In genomic region chr4:109420138-109420795, GRCm38 (mm10) we compare ENCODE assay signal across 10 mouse cellular contexts. TPM values are rescaled to one million over a fixed set of nuclear protein-coding genes. Genes with fewer than 3 reads are reported as not detected.
DNase-seq lines count a peak whose midpoint lies in the region; ATAC-seq and TF ChIP-seq lines count a peak whose summit lies in the region.
"Had no signal": no experiment of that assay in that cellular context is flagged by ENCODE, and none has a peak within 500 bp of the region (broad histone marks: within the 10 kb centered on the region; RNA-seq: fewer than 3 reads in every experiment).

No protein-coding gene starts in this region.

- ATAC-seq in heart, postnatal 0 days (ENCODE audit: insufficient read depth, low read depth) = 0 out of 2 replicates have a peak, but pooled peaks have one; percentile 43

- 77% methylated on average over 7 of the region's 8 CpGs for WGBS in heart, postnatal 0 days
- 68% methylated on average over 8 of the region's 8 CpGs for WGBS in heart, embryonic 10.5 days

- no peaks in the 10 kb centered on the region for H3K9me3 ChIP-seq in heart, postnatal 0 days (replicated peaks; ENCODE audit: control insufficient read depth, low read length)
- no peaks in the 10 kb centered on the region for H3K9me3 ChIP-seq in heart, embryonic 10.5 days
- H3K9me3 ChIP-seq: embryonic facial prominence, embryonic 15.5 days had no signal

- peak; percentile 32; the same call in 1 of the 2 replicates for TF ChIP-seq CTCF in heart, postnatal 0 days (IDR thresholded peaks at IDR 0.05; ENCODE audit: low read depth)

- no peak overlapping the region for H3K27ac ChIP-seq in heart, postnatal 0 days (ENCODE audit: low read depth)
- H3K27ac ChIP-seq in heart, embryonic 10.5 days = no peak overlapping the region
- H3K27ac ChIP-seq: embryonic facial prominence, embryonic 15.5 days had no signal

- no peaks in the 10 kb centered on the region for H3K36me3 ChIP-seq in heart, postnatal 0 days (replicated peaks; ENCODE audit: control insufficient read depth, insufficient read depth, low read length)
- H3K36me3 ChIP-seq in heart, embryonic 10.5 days = no peaks in the 10 kb centered on the region
- H3K36me3 ChIP-seq: embryonic facial prominence, embryonic 15.5 days had no signal

- H3K9ac ChIP-seq in heart, postnatal 0 days (replicated peaks; ENCODE audit: low read depth, low read length) = no peak overlapping the region
- H3K9ac ChIP-seq: embryonic facial prominence, embryonic 15.5 days had no signal

- no peak for DNase-seq in heart, postnatal 0 days (ENCODE audit: low spot score)
- no peak for DNase-seq in heart, embryonic 10.5 days (ENCODE audit: low spot score)
- DNase-seq in urinary bladder, postnatal 25 days (ENCODE audit: low spot score) = peak; percentile 41
- DNase-seq in urinary bladder, postnatal 10 days (ENCODE audit: low spot score) = no peak
- DNase-seq in lung, postnatal 14 days = peak; percentile 29
- no peak for DNase-seq in layer of hippocampus, adult 8-10 months (ENCODE audit: low spot score in 2 of 2)
- DNase-seq in frontal cortex, postnatal 14 days (ENCODE audit: low spot score in 2 of 2) = no peak
- no peak for DNase-seq in T-cell, adult 2 months (ENCODE audit: low spot score)

- H3K4me1 ChIP-seq in heart, postnatal 0 days (ENCODE audit: control insufficient read depth, insufficient read depth) = no peaks in the 10 kb centered on the region
- peaks cover 9% of the 10 kb centered on the region; the same call in 1 of the 2 replicates for H3K4me1 ChIP-seq in heart, embryonic 10.5 days
- H3K4me1 ChIP-seq: embryonic facial prominence, embryonic 15.5 days had no signal

- H3K27me3 ChIP-seq in heart, postnatal 0 days (ENCODE audit: control insufficient read depth, insufficient read depth, low read length) = no peaks in the 10 kb centered on the region
- H3K27me3 ChIP-seq in heart, embryonic 10.5 days (ENCODE audit: insufficient read depth, poor library complexity, severe bottlenecking) = no peaks in the 10 kb centered on the region
- H3K27me3 ChIP-seq: embryonic facial prominence, embryonic 15.5 days; Patski had no signal

- no peak for TF ChIP-seq EP300 in heart, postnatal 0 days (IDR thresholded peaks at IDR 0.05; ENCODE audit: low read depth)

- H3K4me3 ChIP-seq in heart, postnatal 0 days (ENCODE audit: low read depth, low read length) = no peak overlapping the region
- H3K4me3 ChIP-seq in heart, embryonic 10.5 days = no peak overlapping the region
- H3K4me3 ChIP-seq: embryonic facial prominence, embryonic 15.5 days had no signal

- no peak overlapping the region for H3K4me2 ChIP-seq in heart, postnatal 0 days (ENCODE audit: low read depth, low read length)
- H3K4me2 ChIP-seq: embryonic facial prominence, embryonic 15.5 days had no signal

RNA-seq across cellular contexts. Expression of gene Ttc39a, which starts 13.8 kb away (rescaled TPM):
- 4.2 and 10.0 TPM in 2 replicates for total RNA-seq in heart, postnatal 0 days (2014; rRNA removed; ENCODE audit: low replicate concordance)
- polyA plus RNA-seq in heart, postnatal 0 days (2015; fragmentation: Nextera tagmentation; extraction: Ambion mirVana) = 3.4 and 3.6 TPM in 2 replicates
- 9.4 and 10.7 TPM in 2 replicates for polyA plus RNA-seq in heart, embryonic 10.5 days (2016; fragmentation: Nextera tagmentation; extraction: Ambion mirVana)
- 1 to 10 TPM; 2.2 to 2.7 (median 2.6) TPM for total RNA-seq in layer of hippocampus, adult 8-10 months (2022)

Comparison
In these comparisons a context has a peak if more than half of its experiments do, and no peak if none do; other contexts are left out.
1. DNase-seq: peak in urinary bladder, postnatal 25 days (single experiment) and lung, postnatal 14 days (single experiment); none in heart, postnatal 0 days (single experiment), heart, embryonic 10.5 days (single experiment), urinary bladder, postnatal 10 days (single experiment), layer of hippocampus, adult 8-10 months (0 of 2), frontal cortex, postnatal 14 days (0 of 2) and T-cell, adult 2 months (single experiment).